Mouse (Mus musculus) midbrain, embryonic 11.5 days (tissue): ENCODE measurements around the gene Zfyve27. TPM values are rescaled to one million over a fixed set of nuclear protein-coding genes. Genes with fewer than 3 reads are reported as not detected.
A peak's percentile ranks its signal among the peaks of the same experiment; 100 is the strongest.

Experiments
- ATAC-seq: fragments of 200-750 bp; cut with Nextera tagmentation; 2 replicates; pipeline ENCODE4 v1.8.0; 2017; ENCODE audit warnings: moderate TSS enrichment, moderate library complexity; ENCODE audit not compliant: low FRiP score
- DNase-seq: peaks from one replicate; pipeline ENCODE4 v3.0.0; 2015; ENCODE audit warnings: low spot score; ENCODE audit errors: missing footprints
- H3K27ac ChIP-seq: fragments of 300-500 bp; sonication (generic); 2 replicates; pipeline ENCODE4 v1.5.1; 2014; ENCODE audit warnings: low read depth, low read length
- H3K27me3 ChIP-seq: fragments of 300-500 bp; sonication (generic); 2 replicates; pipeline ENCODE4 v1.6.1; 2014; ENCODE audit warnings: mild to moderate bottlenecking, low read length, moderate library complexity, mixed read lengths; ENCODE audit not compliant: control insufficient read depth, insufficient read depth
- H3K36me3 ChIP-seq: fragments of 300-500 bp; sonication (generic); 2 replicates; pipeline ENCODE4 v1.6.1; 2014; ENCODE audit warnings: mild to moderate bottlenecking, low read length, moderate library complexity, mixed read lengths; ENCODE audit not compliant: control insufficient read depth, insufficient read depth
- H3K4me1 ChIP-seq: fragments of 300-500 bp; sonication (generic); 2 replicates; pipeline ENCODE4 v1.6.1; 2014; ENCODE audit warnings: low read length; ENCODE audit not compliant: control insufficient read depth, insufficient read depth
- H3K4me2 ChIP-seq: fragments of 300-500 bp; sonication (generic); 2 replicates; pipeline ENCODE4 v1.6.1; 2014; ENCODE audit warnings: mild to moderate bottlenecking, moderate library complexity
- H3K4me3 ChIP-seq: fragments of 300-500 bp; sonication (generic); 2 replicates; pipeline ENCODE4 v1.5.1; 2014; ENCODE audit warnings: low read depth, low read length
- H3K9ac ChIP-seq: fragments of 300-500 bp; sonication (generic); 2 replicates; pipeline ENCODE4 v1.6.1; 2014; ENCODE audit warnings: low read length
- H3K9me3 ChIP-seq: fragments of 300-500 bp; sonication (generic); 2 replicates; pipeline ENCODE4 v1.6.1; 2016; ENCODE audit warnings: low read length; ENCODE audit not compliant: control insufficient read depth
- WGBS: fragments of 180-500 bp; shearing (Covaris S2); extraction: QIAGEN DNeasy Blood & Tissue Kit; methylation state at CpG from one replicate; pipeline ENCODE4 v1.1.7; 2014; 5-methylcytosine and 5-hydroxymethylcytosine counted together
- polyA plus RNA-seq: library from polyadenylated mRNA; unstranded; fragments of >200 nt; fragmentation: Nextera tagmentation; extraction: Ambion mirVana; gene quantifications from 2 replicates; pipeline ENCODE4 v1.2.1, GENCODE M21; 2014

The Zfyve27 gene
- polyA plus RNA-seq, 1 experiment from 2014 or later = 15.6 TPM

DNA sequence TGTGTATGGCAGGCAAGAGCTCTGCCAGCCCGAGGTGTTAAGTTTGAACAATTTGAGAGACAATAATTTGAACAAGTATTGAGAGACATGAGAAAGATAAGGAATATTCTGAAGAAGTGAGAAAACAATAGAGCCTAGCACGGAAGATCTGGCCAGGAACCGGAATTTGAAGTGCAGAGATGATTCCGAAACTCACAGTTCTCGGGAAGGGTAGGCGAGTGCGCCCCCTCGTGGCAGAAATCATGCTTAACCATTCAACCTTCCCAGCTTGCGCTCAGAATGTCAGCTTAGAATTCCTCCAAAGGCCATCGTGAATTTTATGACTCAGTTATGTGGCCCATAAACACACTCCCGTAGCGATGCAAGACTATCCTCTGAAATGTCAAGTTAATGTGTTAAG is 2.4 kb downstream of the Zfyve27 start:
- H3K4me1 ChIP-seq = peaks cover 3% of the 10 kb centered on the region; the same call in 1 of the 2 replicates
- DNase-seq = peak; percentile 99
- H3K9me3 ChIP-seq = no peaks in the 10 kb centered on the region
- H3K27me3 ChIP-seq = no peaks in the 10 kb centered on the region
- H3K27ac ChIP-seq = no peak overlapping the region
- peak overlapping the region; percentile 30; the same call in 1 of the 2 replicates for H3K4me2 ChIP-seq
- no peak overlapping the region for H3K9ac ChIP-seq
- WGBS = 2% methylated on average over 12 of the region's 12 CpGs
- peak overlapping the region; percentile 2; the same call in 1 of the 2 replicates for H3K4me3 ChIP-seq
- ATAC-seq = no peak
- no peaks in the 10 kb centered on the region for H3K36me3 ChIP-seq

GRCm38 (mm10) chr19:42166766-42167165 is 3.0 kb downstream of the Zfyve27 start:
- 57% methylated on average over 3 of the region's 3 CpGs for WGBS
- ATAC-seq = no peak
- H3K9me3 ChIP-seq = no peaks in the 10 kb centered on the region

DNA sequence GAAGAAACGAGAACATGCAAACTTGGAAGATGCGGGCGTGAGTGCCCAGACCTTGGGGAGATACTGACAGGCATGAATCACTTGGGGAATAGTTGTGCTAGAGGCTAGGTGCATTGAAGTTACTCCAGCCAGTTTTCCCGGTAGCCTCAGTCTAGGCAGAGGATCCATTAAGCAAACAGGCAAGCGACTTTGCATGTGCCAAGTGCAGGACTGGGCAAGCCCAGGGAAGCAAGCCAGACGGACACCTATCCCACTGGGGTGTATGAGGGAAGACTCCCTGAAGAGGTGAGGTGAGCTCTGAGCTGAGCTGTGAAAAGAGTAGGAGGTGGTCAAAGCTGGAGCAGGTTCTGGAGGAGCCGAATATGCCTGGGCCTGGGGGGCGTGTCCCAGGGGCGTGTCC is 3.7 kb downstream of the Zfyve27 start:
- Histone ChIP-seq H3K9ac (no peak overlapping the region), H3K27ac (no peak overlapping the region), H3K9me3 (no peaks in the 10 kb centered on the region), H3K4me2 (no peak overlapping the region), H3K36me3 (no peaks in the 10 kb centered on the region), H3K27me3 (no peaks in the 10 kb centered on the region), H3K4me3 (no peak overlapping the region), H3K4me1 (peaks cover 9% of the 10 kb centered on the region; the same call in 1 of the 2 replicates)
- WGBS = 69% methylated on average over 9 of the region's 9 CpGs
- no peak for DNase-seq
- no peak for ATAC-seq

More at GRCm38 (mm10) chr19:42166766-42167165, 3.0 kb downstream of the Zfyve27 start:
- peaks cover 9% of the 10 kb centered on the region; the same call in 1 of the 2 replicates for H3K4me1 ChIP-seq
- no peak overlapping the region for H3K4me3 ChIP-seq
- no peaks in the 10 kb centered on the region for H3K36me3 ChIP-seq
- H3K4me2 ChIP-seq = no peak overlapping the region
- no peak for DNase-seq
- no peak overlapping the region for H3K9ac ChIP-seq
- no peak overlapping the region for H3K27ac ChIP-seq
- no peaks in the 10 kb centered on the region for H3K27me3 ChIP-seq

- Histone ChIP-seq H3K36me3 (no peaks in the 10 kb centered on the region), H3K4me1 (peaks cover 9% of the 10 kb centered on the region; the same call in 1 of the 2 replicates), H3K9ac (no peak overlapping the region), H3K4me2 (no peak overlapping the region), H3K27ac (no peak overlapping the region), H3K27me3 (no peaks in the 10 kb centered on the region), H3K4me3 (no peak overlapping the region), H3K9me3 (no peaks in the 10 kb centered on the region)
- WGBS = 80% methylated on average over 10 of the region's 10 CpGs
- no peak for DNase-seq
- no peak for ATAC-seq
Observed at GRCm38 (mm10) chr19:42169322-42169975, 5.7 kb downstream of the Zfyve27 start.

DNA sequence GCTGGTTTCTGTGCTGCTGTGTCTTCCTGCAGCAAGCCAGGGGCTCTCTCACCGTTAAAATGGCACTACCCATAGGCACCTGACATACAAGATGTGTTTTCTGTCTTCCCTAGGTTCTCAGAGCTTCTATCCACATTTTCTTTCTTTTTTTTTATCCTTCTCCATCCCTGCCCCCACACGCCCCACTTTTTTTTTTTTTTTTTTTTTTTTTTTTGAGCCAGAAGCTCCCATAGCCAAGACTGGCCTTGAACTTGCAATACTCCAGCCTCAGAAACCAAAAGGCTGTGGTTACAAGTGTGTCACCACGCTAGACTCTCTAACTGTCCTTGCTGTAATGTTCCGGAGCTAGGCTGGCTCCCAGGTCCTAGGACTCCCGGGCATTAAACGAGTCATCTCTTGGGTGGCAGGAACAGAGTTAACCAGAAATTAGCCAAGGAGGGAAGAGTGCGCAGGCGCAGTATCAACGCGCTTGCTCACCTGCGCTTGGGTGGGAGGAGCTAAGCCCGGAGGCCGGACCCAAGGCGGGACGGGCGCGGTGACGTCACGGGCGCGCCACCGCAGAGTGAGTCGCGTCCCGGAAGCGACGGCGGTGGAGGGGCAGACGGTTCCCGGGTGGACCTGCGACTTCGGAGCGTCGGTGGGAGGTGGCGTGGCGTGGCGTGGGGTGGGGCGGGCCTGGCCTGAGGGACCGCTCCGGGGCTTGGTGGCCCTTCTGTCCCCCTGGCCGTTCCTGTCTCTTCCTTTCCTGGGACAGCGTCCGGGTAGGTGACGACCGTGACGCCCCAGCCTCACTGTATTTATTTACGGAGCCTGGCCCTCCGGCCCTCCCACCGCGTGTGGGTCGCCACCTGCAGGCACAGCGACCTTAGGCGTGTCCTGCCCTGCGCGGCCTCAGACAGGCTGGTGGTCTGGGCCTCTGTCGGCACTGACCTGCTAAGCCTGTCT is 6.5 kb downstream of the Zfyve27 start:
- peaks cover 9% of the 10 kb centered on the region; the same call in 1 of the 2 replicates for H3K4me1 ChIP-seq
- no peaks in the 10 kb centered on the region for H3K27me3 ChIP-seq
- peak; percentile 99 for DNase-seq
- no peak overlapping the region for H3K27ac ChIP-seq
- no peaks in the 10 kb centered on the region for H3K36me3 ChIP-seq
- peak; percentile 93 for ATAC-seq
- peak overlapping the region; percentile 79 for H3K4me3 ChIP-seq
- no peaks in the 10 kb centered on the region for H3K9me3 ChIP-seq
- 2% methylated on average over 45 of the region's 56 CpGs for WGBS
- peak overlapping the region; percentile 84 for H3K9ac ChIP-seq
- H3K4me2 ChIP-seq = peak overlapping the region; percentile 86

DNA sequence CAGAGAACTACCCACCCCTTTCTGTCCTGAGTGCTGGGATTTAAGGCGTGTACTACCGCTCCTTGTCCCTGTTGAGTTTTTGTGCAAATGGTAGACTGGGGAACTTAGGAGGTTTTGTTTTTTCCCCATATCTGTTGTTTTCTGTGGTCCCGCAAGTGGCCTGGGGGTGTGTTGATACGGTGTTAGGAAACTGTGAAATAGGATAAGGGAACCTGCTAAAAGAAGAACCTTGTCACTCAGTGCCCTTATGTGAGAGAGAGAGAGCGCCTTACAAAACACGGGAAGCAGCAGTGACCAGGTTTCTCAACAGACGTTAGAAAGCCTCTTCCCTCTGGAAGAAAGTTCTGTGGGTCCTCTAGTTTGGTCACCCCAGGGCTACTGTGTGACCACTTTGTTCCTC is 13.1 kb downstream of the Zfyve27 start:
- Histone ChIP-seq H3K36me3 (no peaks in the 10 kb centered on the region; the same call in 1 of the 2 replicates), H3K4me3 (no peak overlapping the region), H3K9ac (no peak overlapping the region), H3K4me1 (no peaks in the 10 kb centered on the region), H3K4me2 (no peak overlapping the region), H3K27me3 (no peaks in the 10 kb centered on the region), H3K27ac (no peak overlapping the region), H3K9me3 (no peaks in the 10 kb centered on the region)
- DNase-seq = no peak
- no peak for ATAC-seq
- 72% methylated on average over 7 of the region's 7 CpGs for WGBS

- no peak for ATAC-seq
Observed at GRCm38 (mm10) chr19:42177461-42177860, 13.7 kb downstream of the Zfyve27 start.

DNA sequence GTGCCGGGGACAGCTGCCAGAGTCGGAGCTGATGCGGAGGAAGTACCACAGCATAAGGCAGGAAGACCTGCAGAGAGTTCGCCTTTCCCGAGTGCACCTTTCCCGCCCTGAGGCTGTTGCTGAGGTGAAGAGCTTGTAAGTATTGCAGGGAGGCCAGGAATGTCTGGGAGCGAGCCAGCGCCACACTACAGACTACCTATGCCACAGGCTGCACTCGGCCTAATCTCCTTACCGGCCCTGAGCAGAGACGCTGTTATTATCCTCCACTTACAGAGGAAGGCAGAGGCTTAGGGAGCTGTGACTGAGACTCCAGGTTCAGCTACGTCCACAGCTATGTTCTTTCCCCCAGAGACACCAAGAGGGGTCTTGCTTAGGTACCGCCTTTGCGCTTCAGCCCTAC is 15.6 kb downstream of the Zfyve27 start:
- Histone ChIP-seq H3K4me1 (no peaks in the 10 kb centered on the region), H3K36me3 (peaks cover 2% of the 10 kb centered on the region; the same call in 1 of the 2 replicates), H3K27me3 (no peaks in the 10 kb centered on the region), H3K4me2 (no peak overlapping the region), H3K4me3 (no peak overlapping the region), H3K9ac (no peak overlapping the region), H3K9me3 (no peaks in the 10 kb centered on the region), H3K27ac (no peak overlapping the region)
- WGBS = 89% methylated on average over 14 of the region's 14 CpGs
- ATAC-seq = no peak
- DNase-seq = no peak

More at GRCm38 (mm10) chr19:42177461-42177860, 13.7 kb downstream of the Zfyve27 start:
- Histone ChIP-seq H3K9ac (no peak overlapping the region), H3K4me2 (no peak overlapping the region), H3K4me3 (no peak overlapping the region), H3K27me3 (no peaks in the 10 kb centered on the region), H3K36me3 (no peaks in the 10 kb centered on the region; the same call in 1 of the 2 replicates), H3K4me1 (no peaks in the 10 kb centered on the region), H3K27ac (no peak overlapping the region), H3K9me3 (no peaks in the 10 kb centered on the region)
- no peak for DNase-seq
- WGBS = 95% methylated on average over 2 of the region's 2 CpGs

DNA sequence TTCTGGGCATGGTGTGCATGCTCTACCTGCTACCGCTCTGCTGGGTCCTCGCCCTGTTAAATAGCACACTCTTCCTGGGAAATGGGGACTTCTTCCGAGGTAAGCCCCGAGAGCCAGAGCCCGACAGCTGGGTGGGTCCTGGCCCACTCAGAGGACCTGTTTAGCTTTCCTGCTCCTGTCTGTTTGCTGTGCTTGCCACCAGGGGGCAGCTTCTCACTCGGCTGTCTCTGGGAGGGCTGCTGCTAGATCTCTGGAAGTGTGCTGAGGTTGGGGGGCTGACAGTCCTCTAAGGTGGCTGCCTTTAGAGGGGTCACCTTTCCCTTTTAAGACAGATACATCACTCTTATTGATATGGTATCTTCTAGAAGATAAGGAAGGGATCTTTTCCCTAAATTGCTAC is 18.9 kb downstream of the Zfyve27 start:
- no peak overlapping the region for H3K4me2 ChIP-seq
- H3K9ac ChIP-seq = no peak overlapping the region
- no peaks in the 10 kb centered on the region for H3K4me1 ChIP-seq
- H3K36me3 ChIP-seq = peaks cover 2% of the 10 kb centered on the region; the same call in 1 of the 2 replicates
- no peaks in the 10 kb centered on the region for H3K9me3 ChIP-seq
- no peak for DNase-seq
- no peak for ATAC-seq
- no peaks in the 10 kb centered on the region for H3K27me3 ChIP-seq
- H3K4me3 ChIP-seq = no peak overlapping the region
- 62% methylated on average over 6 of the region's 6 CpGs for WGBS
- no peak overlapping the region for H3K27ac ChIP-seq
